Mouse (Mus musculus): ENCODE data around the gene Henmt1.

DNA sequence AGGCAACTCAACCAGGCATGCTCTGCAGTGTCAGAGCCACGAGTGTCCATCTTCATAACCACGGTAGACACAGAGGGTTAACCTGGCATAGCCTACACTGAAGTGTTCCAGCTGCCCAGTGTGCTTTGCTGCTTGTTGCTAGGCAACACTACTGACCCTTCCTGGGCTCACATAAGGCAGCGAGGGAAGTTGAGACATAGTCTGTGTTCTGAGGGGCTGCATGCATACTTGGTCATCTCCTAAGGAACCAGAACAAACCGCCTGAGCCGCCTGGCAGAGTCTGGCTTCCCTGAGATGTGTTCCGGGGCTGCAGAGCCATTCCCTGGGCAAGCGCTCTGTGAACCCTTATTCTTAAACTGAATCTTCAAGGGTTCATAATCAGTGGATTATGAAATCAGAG, 21.6 kb downstream of the Henmt1 start:
- TF ChIP-seq CTCF (IDR thresholded peaks at IDR 0.05; ENCODE audit: low read depth, low read length) (no peak), GATA1 (IDR thresholded peaks at IDR 0.05; ENCODE audit: borderline replicate concordance, low read length) (no peak), TAL1 (conservative IDR thresholded peaks at IDR 0.05; ENCODE audit: low read depth, low read length) (no peak), POLR2AphosphoS5 (IDR thresholded peaks at IDR 0.05; ENCODE audit: insufficient replicate concordance, low read depth, low read length) (no peak), GATA2 (IDR thresholded peaks at IDR 0.05; ENCODE audit: borderline replicate concordance, low read depth, low read length) (no peak)
